Mouse (Mus musculus): ENCODE measurements around the gene Il5. TPM values are rescaled to one million over a fixed set of nuclear protein-coding genes. Genes with fewer than 3 reads are reported as not detected.

The Il5 gene
- not detected in 2 replicates for polyA plus RNA-seq (2015; fragmentation: Nextera tagmentation; extraction: Ambion mirVana)

DNA sequence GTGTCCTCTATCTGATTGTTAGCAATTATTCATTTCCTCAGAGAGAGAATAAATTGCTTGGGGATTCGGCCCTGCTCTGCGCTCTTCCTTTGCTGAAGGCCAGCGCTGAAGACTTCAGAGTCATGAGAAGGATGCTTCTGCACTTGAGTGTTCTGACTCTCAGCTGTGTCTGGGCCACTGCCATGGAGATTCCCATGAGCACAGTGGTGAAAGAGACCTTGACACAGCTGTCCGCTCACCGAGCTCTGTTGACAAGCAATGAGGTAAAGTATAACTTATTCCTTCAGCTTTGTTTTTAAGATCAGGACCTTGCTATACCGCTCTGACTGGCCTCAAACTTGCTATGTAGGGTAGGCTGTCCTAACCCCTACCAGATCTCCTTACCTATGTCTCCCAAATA, at the start of gene Il5:
Il5 (plus strand) TSS at position 80 of the 400 bp plus-strand sequence.
- no peak within 1 kb of the TSS for H3K4me2 ChIP-seq
- H3K27me3 ChIP-seq, result no peaks in the 10 kb centered on the region
- no peaks in the 10 kb centered on the region for H3K4me1 ChIP-seq (replicated peaks)
- no peak within 1 kb of the TSS for H3K9ac ChIP-seq
- no peak within 1 kb of the TSS for H3K4me3 ChIP-seq
- H3K36me3 ChIP-seq, result no peaks in the 10 kb centered on the region
- H3K27ac ChIP-seq, result no peak within 1 kb of the TSS
- no peaks in the 10 kb centered on the region for H3K9me3 ChIP-seq
- no peak for ATAC-seq (ENCODE audit: low FRiP score)
- WGBS, result 89% methylated on average over 6 of the region's 6 CpGs

DNA sequence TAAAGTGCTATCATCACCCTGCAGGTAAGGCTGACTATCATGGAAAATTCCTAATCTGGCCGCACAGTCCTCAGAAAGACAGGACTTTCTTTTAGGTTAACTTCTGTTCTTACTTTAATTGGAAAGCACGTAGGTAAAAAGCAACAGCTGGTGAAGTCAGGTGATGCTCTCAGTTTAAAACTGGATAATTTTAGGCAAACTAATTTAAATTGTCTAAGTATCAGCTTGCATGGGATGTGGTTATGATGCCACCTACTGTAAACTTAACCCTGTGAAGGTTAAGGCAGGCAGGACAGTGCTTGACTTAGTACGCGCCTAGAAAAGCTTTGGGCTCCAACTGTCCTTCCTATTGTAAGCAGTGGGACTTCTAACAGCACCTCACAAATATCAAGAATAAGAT, 49.2 kb upstream of the Il5 start:
- Histone ChIP-seq H3K27me3 (no peaks in the 10 kb centered on the region), H3K9me3 (no peaks in the 10 kb centered on the region), H3K4me3 (no peak overlapping the region), H3K27ac (no peak overlapping the region), H3K4me2 (no peak overlapping the region), H3K4me1 (replicated peaks) (no peaks in the 10 kb centered on the region), H3K9ac (no peak overlapping the region), H3K36me3 (peaks cover 52% of the 10 kb centered on the region)
- ATAC-seq (ENCODE audit: low FRiP score), result no peak
- WGBS, result 96% methylated on average over 4 of the region's 4 CpGs

GRCm38 (mm10) chr11:53680141-53680540, 40.5 kb upstream of the Il5 start:
- Histone ChIP-seq H3K36me3 (peaks cover 31% of the 10 kb centered on the region), H3K4me1 (replicated peaks) (no peaks in the 10 kb centered on the region), H3K9me3 (no peaks in the 10 kb centered on the region), H3K4me2 (no peak overlapping the region), H3K9ac (no peak overlapping the region), H3K27me3 (no peaks in the 10 kb centered on the region), H3K27ac (no peak overlapping the region), H3K4me3 (no peak overlapping the region)
- 90% methylated on average over 4 of the region's 4 CpGs for WGBS
- ATAC-seq (ENCODE audit: low FRiP score), result no peak

- H3K4me3 ChIP-seq, result no peak overlapping the region
- no peak overlapping the region for H3K9ac ChIP-seq
- peaks cover 19% of the 10 kb centered on the region for H3K36me3 ChIP-seq
- H3K4me1 ChIP-seq (replicated peaks), result no peaks in the 10 kb centered on the region
- no peaks in the 10 kb centered on the region for H3K9me3 ChIP-seq
- WGBS, result 95% methylated on average over 2 of the region's 2 CpGs
- no peak for ATAC-seq (ENCODE audit: low FRiP score)
- H3K27ac ChIP-seq, result no peak overlapping the region
- no peak overlapping the region for H3K4me2 ChIP-seq
- no peaks in the 10 kb centered on the region for H3K27me3 ChIP-seq
Measured at GRCm38 (mm10) chr11:53681686-53682085, 38.9 kb upstream of the Il5 start.

GRCm38 (mm10) chr11:53682170-53682569, 38.4 kb upstream of the Il5 start:
- Histone ChIP-seq H3K27me3 (no peaks in the 10 kb centered on the region), H3K4me3 (no peak overlapping the region), H3K9ac (no peak overlapping the region), H3K4me1 (replicated peaks) (no peaks in the 10 kb centered on the region), H3K4me2 (no peak overlapping the region), H3K36me3 (peaks cover 17% of the 10 kb centered on the region), H3K9me3 (no peaks in the 10 kb centered on the region), H3K27ac (no peak overlapping the region)
- 91% methylated on average over 2 of the region's 2 CpGs for WGBS
- no peak for ATAC-seq (ENCODE audit: low FRiP score)

- ATAC-seq (ENCODE audit: low FRiP score), result no peak
- no peak overlapping the region for H3K4me3 ChIP-seq
- no peak overlapping the region for H3K27ac ChIP-seq
Measured at GRCm38 (mm10) chr11:53682994-53683530, 37.5 kb upstream of the Il5 start.

GRCm38 (mm10) chr11:53691979-53692378, 28.6 kb upstream of the Il5 start:
- H3K4me2 ChIP-seq, result no peak overlapping the region
- peak overlapping the region; percentile 63; the same call in 1 of the 2 replicates for H3K9ac ChIP-seq
- H3K36me3 ChIP-seq, result 0 out of 2 replicates have a peak, but pooled peaks cover 4% of the 10 kb centered on the region

More at GRCm38 (mm10) chr11:53682994-53683530, 37.5 kb upstream of the Il5 start:
- H3K4me1 ChIP-seq (replicated peaks), result no peaks in the 10 kb centered on the region
- H3K27me3 ChIP-seq, result no peaks in the 10 kb centered on the region
- H3K9ac ChIP-seq, result no peak overlapping the region
- 96% methylated on average over 9 of the region's 9 CpGs for WGBS
- H3K9me3 ChIP-seq, result no peaks in the 10 kb centered on the region
- no peak overlapping the region for H3K4me2 ChIP-seq
- peaks cover 17% of the 10 kb centered on the region for H3K36me3 ChIP-seq

GRCm38 (mm10) chr11:53698521-53698920, 22.1 kb upstream of the Il5 start:
- Histone ChIP-seq H3K27ac (no peak overlapping the region), H3K4me2 (no peak overlapping the region), H3K27me3 (no peaks in the 10 kb centered on the region), H3K9me3 (no peaks in the 10 kb centered on the region), H3K36me3 (peaks cover 23% of the 10 kb centered on the region), H3K4me3 (no peak overlapping the region), H3K9ac (no peak overlapping the region), H3K4me1 (replicated peaks) (no peaks in the 10 kb centered on the region)
- ATAC-seq (ENCODE audit: low FRiP score), result no peak
- WGBS, result 92% methylated on average over 2 of the region's 2 CpGs

More at GRCm38 (mm10) chr11:53691979-53692378, 28.6 kb upstream of the Il5 start:
- no peaks in the 10 kb centered on the region for H3K27me3 ChIP-seq
- no peak for ATAC-seq (ENCODE audit: low FRiP score)
- H3K27ac ChIP-seq, result no peak overlapping the region; the same call in 1 of the 2 replicates
- 30% methylated on average over 10 of the region's 10 CpGs for WGBS
- H3K4me3 ChIP-seq, result no peak overlapping the region
- H3K9me3 ChIP-seq, result no peaks in the 10 kb centered on the region
- no peaks in the 10 kb centered on the region for H3K4me1 ChIP-seq (replicated peaks)

GRCm38 (mm10) chr11:53699351-53699750, 21.2 kb upstream of the Il5 start:
- H3K9ac ChIP-seq, result no peak overlapping the region
- ATAC-seq (ENCODE audit: low FRiP score), result no peak
- no peak overlapping the region for H3K27ac ChIP-seq
- no peaks in the 10 kb centered on the region for H3K27me3 ChIP-seq
- H3K4me3 ChIP-seq, result no peak overlapping the region
- H3K36me3 ChIP-seq, result peaks cover 23% of the 10 kb centered on the region
- no peak overlapping the region for H3K4me2 ChIP-seq
- H3K4me1 ChIP-seq (replicated peaks), result no peaks in the 10 kb centered on the region
- WGBS, result 85% methylated on average over 4 of the region's 4 CpGs
- H3K9me3 ChIP-seq, result no peaks in the 10 kb centered on the region

- peak; percentile 61 for ATAC-seq (ENCODE audit: low FRiP score)
- H3K4me3 ChIP-seq, result peak overlapping the region; percentile 77
- H3K9me3 ChIP-seq, result no peaks in the 10 kb centered on the region
- peak overlapping the region; percentile 91 for H3K4me2 ChIP-seq
- H3K36me3 ChIP-seq, result peaks cover 6% of the 10 kb centered on the region; the same call in 1 of the 2 replicates
- H3K27ac ChIP-seq, result peak overlapping the region; percentile 70
- H3K27me3 ChIP-seq, result no peaks in the 10 kb centered on the region
- peak overlapping the region; percentile 79 for H3K9ac ChIP-seq
- H3K4me1 ChIP-seq (replicated peaks), result peaks cover 9% of the 10 kb centered on the region
- 8% methylated on average over 29 of the region's 29 CpGs for WGBS
Measured at GRCm38 (mm10) chr11:53706236-53706933, 14.2 kb upstream of the Il5 start.

GRCm38 (mm10) chr11:53706934-53707717, 13.5 kb upstream of the Il5 start, which contains the start of gene Rad50:
Gene Rad50 (minus strand): TSS chr11:53707319.
- no peaks in the 10 kb centered on the region for H3K27me3 ChIP-seq
- H3K9me3 ChIP-seq, result no peaks in the 10 kb centered on the region
- H3K4me1 ChIP-seq (replicated peaks), result peaks cover 9% of the 10 kb centered on the region
- H3K4me2 ChIP-seq, result peak within 1 kb of the TSS; percentile 91
- H3K27ac ChIP-seq, result peak within 1 kb of the TSS; percentile 70
- WGBS, result 5% methylated on average over 55 of the region's 55 CpGs
- no peaks in the 10 kb centered on the region for H3K36me3 ChIP-seq
- ATAC-seq (ENCODE audit: low FRiP score), result peak; percentile 99
- peak within 1 kb of the TSS; percentile 79 for H3K9ac ChIP-seq
- H3K4me3 ChIP-seq, result peak within 1 kb of the TSS; percentile 77

GRCm38 (mm10) chr11:53707718-53708009, 12.9 kb upstream of the Il5 start:
- Histone ChIP-seq H3K36me3 (no peaks in the 10 kb centered on the region), H3K4me1 (replicated peaks) (peaks cover 9% of the 10 kb centered on the region), H3K4me2 (peak overlapping the region; percentile 91), H3K9ac (peak overlapping the region; percentile 79; the same call in 1 of the 2 replicates), H3K27ac (no peak overlapping the region), H3K4me3 (peak overlapping the region; percentile 77), H3K27me3 (no peaks in the 10 kb centered on the region), H3K9me3 (no peaks in the 10 kb centered on the region)
- 83% methylated on average over 3 of the region's 3 CpGs for WGBS
- ATAC-seq (ENCODE audit: low FRiP score), result no peak
